Mouse (Mus musculus) stomach, postnatal 0 days (tissue): Measurements from ENCODE around the gene Padi4.

Experiments
- CTCF ChIP-seq: IDR thresholded peaks from 2 replicates; pipeline ENCODE4 v1.5.1; 2016; ENCODE audit warnings: antibody characterized with exemption, low read depth, mild to moderate bottlenecking, moderate library complexity
- EP300 ChIP-seq: optimal IDR thresholded peaks from 2 replicates; pipeline ENCODE3; 2016; ENCODE audit warnings: antibody characterized with exemption

DNA sequence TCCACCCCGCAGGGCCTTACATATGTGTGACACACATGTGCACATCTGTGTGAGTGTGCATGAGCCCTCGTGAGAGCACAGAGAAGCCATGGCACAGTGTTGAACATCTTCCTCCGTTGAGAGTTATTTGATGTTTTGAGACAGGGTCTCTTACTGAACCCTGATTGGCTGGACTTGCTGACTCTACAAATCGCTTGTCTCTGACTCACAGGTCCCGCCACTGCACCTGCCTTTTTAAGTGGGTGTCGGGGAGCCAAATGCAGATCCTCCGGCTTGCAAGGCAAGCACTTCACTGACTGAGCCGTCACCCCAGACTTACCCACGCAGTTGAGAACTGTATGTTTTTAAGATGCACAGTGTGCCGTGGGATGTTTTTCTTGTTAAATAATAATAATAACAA is 1.8 kb upstream of the Padi4 start:
- TF ChIP-seq CTCF: no peak
- no peak for TF ChIP-seq EP300
